Mouse (Mus musculus): ENCODE data around the gene Vangl2. TPM values are rescaled to one million over a fixed set of nuclear protein-coding genes. Genes with fewer than 3 reads are reported as not detected.

Vangl2 gene
- polyA plus RNA-seq, 1 experiment = 9.6 TPM

DNA sequence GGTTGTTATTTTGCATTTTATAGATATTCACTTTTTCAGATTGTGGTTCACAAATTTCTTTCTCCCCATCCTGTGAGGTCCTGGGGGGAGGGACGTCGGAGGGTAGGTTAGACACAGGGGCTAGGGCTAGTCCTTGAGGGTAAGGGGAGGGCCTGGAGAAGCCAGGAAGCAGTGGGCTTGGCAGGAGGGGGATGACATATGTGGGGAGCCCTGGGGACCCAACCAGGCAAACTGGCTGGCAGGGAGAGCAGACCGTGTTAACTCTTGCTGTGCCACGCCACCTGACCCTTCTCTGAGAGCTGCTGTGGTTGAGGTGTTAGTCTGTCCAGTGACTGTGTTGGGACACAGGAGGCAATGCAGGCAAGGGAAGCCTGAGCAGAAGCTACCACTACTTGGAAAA, 32.4 kb upstream of the Vangl2 start:
- no peaks in the 10 kb centered on the region for H3K4me1 ChIP-seq (ENCODE audit: control insufficient read depth, insufficient read depth, low read length)
- no peak overlapping the region for H3K4me3 ChIP-seq (replicated peaks; ENCODE audit: extremely low read depth, low read depth, low read length)
- TF ChIP-seq CTCF (IDR thresholded peaks at IDR 0.05; ENCODE audit: insufficient read depth, low read length) (no peak), POLR2A (IDR thresholded peaks at IDR 0.05; ENCODE audit: borderline replicate concordance, extremely low read depth, low read depth, low read length) (no peak)
- 57% methylated on average over 4 of the region's 4 CpGs for WGBS
- DNase-seq = no peak

DNA sequence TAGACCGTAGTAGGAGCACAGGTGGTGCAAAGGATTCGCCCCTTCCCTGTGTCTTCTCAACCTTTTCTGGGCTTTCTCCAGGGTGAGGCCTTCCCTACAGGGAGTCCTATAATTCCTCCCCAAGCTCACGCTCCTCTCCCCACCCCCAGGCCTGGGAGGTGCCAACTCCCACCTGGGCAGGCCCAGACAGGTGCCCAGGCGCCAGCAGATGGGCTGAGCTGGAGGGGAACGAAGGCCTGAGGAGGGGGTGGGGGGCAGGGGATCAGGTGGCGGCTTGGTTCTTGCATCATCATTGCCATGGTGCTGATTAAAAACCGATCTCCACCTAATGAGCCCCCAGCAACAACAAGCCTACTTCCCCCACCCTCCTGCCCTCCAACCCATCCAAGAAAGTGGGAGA, 30.6 kb upstream of the Vangl2 start:
- TF ChIP-seq POLR2A (IDR thresholded peaks at IDR 0.05; ENCODE audit: borderline replicate concordance, extremely low read depth, low read depth, low read length) (no peak), CTCF (IDR thresholded peaks at IDR 0.05; ENCODE audit: insufficient read depth, low read length) (no peak)
- no peak for DNase-seq
- Histone ChIP-seq H3K4me1 (ENCODE audit: control insufficient read depth, insufficient read depth, low read length) (no peaks in the 10 kb centered on the region), H3K4me3 (replicated peaks; ENCODE audit: extremely low read depth, low read depth, low read length) (no peak overlapping the region)
- WGBS = 78% methylated on average over 7 of the region's 7 CpGs

DNA sequence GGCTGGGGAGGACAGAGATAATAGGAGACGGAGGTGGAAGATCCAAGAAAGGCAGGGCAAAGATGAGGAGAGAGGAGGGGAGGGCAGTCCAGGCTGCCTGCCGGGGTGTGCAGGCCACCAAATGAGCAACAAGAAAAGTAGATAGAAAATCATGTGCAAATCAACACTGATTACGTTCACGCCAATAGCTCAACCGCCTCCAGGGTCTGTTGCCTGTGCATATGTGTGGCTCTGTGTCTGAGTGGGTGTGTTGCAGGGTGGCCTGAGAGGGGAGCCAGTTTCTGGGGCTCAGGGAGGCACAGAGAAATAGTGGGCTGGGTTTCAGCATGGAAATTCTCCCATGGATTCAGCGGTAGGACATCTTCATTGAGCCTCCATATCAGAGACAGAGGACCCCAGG, 30.1 kb upstream of the Vangl2 start:
- Histone ChIP-seq H3K4me3 (replicated peaks; ENCODE audit: extremely low read depth, low read depth, low read length) (no peak overlapping the region), H3K4me1 (ENCODE audit: control insufficient read depth, insufficient read depth, low read length) (no peaks in the 10 kb centered on the region)
- TF ChIP-seq CTCF (IDR thresholded peaks at IDR 0.05; ENCODE audit: insufficient read depth, low read length) = no peak
- no peak for TF ChIP-seq POLR2A (IDR thresholded peaks at IDR 0.05; ENCODE audit: borderline replicate concordance, extremely low read depth, low read depth, low read length)
- no peak for DNase-seq
- WGBS = 75% methylated on average over 6 of the region's 6 CpGs

DNA sequence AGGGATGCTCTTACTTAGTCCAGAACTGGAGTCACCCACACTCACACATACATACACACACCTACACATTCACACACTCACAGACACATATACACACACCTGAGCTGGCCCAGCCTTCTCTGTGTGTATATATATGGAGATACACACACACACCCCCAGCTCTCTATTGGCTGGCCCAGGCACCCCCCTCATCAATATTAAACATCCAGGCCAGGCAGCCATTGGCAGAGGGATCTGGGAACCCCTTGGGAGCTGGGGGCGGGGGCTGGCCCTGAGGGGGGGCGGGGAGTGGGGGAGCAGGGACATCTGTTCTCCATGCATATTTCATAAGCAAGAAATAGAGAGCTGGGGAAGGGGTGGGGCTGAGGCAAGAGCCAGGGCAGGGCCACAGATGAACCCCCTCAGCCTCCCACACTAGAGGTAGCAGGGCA, 29.3 kb upstream of the Vangl2 start, which contains the start of gene Nhlh1:
TSS of gene Nhlh1 (minus strand) at position 83 of the 431 bp plus-strand sequence.
- TF ChIP-seq CTCF (IDR thresholded peaks at IDR 0.05; ENCODE audit: insufficient read depth, low read length) (no peak), POLR2A (IDR thresholded peaks at IDR 0.05; ENCODE audit: borderline replicate concordance, extremely low read depth, low read depth, low read length) (no peak)
- no peaks in the 10 kb centered on the region for H3K4me1 ChIP-seq (ENCODE audit: control insufficient read depth, insufficient read depth, low read length)
- H3K4me3 ChIP-seq (replicated peaks; ENCODE audit: extremely low read depth, low read depth, low read length) = no peak within 1 kb of the TSS
- 52% methylated on average over 2 of the region's 2 CpGs for WGBS
- no peak for DNase-seq

DNA sequence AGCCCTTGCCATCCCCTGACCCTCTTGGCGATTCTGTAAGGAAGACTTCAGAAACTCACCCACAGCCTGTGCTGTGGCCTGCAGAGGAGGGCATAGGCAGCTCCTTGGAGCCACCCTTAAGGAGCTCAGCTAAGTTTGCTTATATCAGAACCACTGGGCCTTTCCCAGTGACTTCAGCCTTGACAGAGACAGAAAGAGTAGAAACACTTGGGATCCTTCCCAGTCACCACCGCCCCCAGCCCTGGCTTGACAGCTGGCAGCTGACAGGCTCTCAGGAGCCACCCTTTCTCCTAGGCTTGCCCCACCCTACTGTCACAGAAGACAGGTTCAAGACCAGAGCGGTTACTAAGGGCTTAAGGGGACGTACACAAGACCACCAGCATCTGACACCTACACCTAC, 28.0 kb upstream of the Vangl2 start:
- no peak for TF ChIP-seq CTCF (IDR thresholded peaks at IDR 0.05; ENCODE audit: insufficient read depth, low read length)
- TF ChIP-seq POLR2A (IDR thresholded peaks at IDR 0.05; ENCODE audit: borderline replicate concordance, extremely low read depth, low read depth, low read length) = no peak
- 65% methylated on average over 4 of the region's 4 CpGs for WGBS
- H3K4me3 ChIP-seq (replicated peaks; ENCODE audit: extremely low read depth, low read depth, low read length) = no peak overlapping the region
- no peaks in the 10 kb centered on the region for H3K4me1 ChIP-seq (ENCODE audit: control insufficient read depth, insufficient read depth, low read length)
- no peak for DNase-seq

DNA sequence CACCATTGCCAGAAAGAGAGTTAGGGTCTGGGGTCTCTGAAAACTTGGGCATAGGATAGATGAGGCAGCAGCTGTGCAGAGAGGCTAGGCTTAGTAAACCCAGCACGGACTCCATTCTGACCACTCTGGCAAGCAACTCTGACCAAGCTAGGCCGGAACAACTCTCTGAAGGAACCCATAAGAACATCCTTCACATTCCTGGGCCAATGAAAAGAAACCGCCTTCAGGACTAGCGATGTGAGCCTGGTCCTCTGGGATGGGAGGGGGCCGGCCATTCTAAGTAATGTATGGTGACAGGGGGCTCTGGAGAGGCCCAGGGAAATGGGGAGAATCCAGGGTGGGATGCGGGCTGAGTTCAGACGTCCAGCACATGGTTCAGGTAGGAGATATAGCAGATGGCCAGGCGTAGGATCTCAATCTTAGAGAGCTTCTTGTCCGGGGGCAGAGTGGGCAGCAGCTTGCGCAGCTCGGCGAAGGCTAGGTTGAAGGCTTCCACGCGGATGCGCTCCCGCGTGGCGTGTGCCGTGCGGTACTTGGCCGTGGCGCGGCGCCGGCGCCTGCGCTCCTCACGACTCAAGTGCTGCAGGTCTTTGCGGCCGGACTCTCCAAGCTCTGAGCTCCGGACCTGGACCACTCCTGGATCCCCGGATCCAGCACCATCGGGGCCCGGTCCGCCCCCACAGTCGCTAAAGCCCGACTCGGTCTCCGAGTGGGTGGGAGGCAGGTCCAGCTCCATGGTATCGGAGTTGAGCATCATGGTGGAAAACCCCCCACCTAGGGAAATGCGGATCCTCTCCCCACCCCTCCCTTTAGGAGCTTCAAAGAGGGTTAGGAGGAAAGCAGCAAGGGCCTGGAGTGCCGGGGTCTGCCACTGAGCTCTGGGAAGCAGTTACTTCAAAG, 25.5 kb upstream of the Vangl2 start:
- Histone ChIP-seq H3K4me1 (ENCODE audit: control insufficient read depth, insufficient read depth, low read length) (no peaks in the 10 kb centered on the region), H3K4me3 (replicated peaks; ENCODE audit: extremely low read depth, low read depth, low read length) (no peak overlapping the region)
- TF ChIP-seq POLR2A (IDR thresholded peaks at IDR 0.05; ENCODE audit: borderline replicate concordance, extremely low read depth, low read depth, low read length) = no peak
- TF ChIP-seq CTCF (IDR thresholded peaks at IDR 0.05; ENCODE audit: insufficient read depth, low read length) = no peak
- 6% methylated on average over 42 of the region's 42 CpGs for WGBS
- DNase-seq = no peak

DNA sequence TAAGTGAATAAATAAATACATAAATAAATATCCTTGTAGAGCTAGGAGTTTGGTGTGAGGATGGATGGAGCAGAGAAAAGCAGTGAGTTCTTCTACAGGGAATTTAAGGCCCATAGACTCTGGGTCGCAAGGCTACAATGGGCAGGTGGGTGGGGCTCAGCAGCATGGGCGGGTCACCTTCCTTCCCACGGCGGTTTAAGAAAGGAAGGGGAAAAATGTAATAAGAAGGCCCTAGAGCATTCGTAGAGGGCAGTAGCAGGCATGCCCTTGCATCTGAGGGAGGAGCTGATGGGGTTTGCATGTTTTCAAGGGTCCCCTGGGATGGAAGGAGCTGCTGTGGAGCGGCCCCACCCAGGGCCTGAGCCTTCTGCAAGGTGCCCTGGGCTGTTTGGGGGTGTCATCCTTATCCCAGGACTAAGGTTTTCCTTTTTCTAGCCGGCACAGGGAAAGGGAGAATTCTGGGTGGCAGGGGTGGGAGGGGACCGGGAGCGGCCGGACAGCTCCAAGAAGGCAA, 24.6 kb upstream of the Vangl2 start:
- H3K4me3 ChIP-seq (replicated peaks; ENCODE audit: extremely low read depth, low read depth, low read length) = no peak overlapping the region
- no peaks in the 10 kb centered on the region for H3K4me1 ChIP-seq (ENCODE audit: control insufficient read depth, insufficient read depth, low read length)
- no peak for DNase-seq
- no peak for TF ChIP-seq POLR2A (IDR thresholded peaks at IDR 0.05; ENCODE audit: borderline replicate concordance, extremely low read depth, low read depth, low read length)
- no peak for TF ChIP-seq CTCF (IDR thresholded peaks at IDR 0.05; ENCODE audit: insufficient read depth, low read length)
- WGBS = 19% methylated on average over 10 of the region's 10 CpGs

DNA sequence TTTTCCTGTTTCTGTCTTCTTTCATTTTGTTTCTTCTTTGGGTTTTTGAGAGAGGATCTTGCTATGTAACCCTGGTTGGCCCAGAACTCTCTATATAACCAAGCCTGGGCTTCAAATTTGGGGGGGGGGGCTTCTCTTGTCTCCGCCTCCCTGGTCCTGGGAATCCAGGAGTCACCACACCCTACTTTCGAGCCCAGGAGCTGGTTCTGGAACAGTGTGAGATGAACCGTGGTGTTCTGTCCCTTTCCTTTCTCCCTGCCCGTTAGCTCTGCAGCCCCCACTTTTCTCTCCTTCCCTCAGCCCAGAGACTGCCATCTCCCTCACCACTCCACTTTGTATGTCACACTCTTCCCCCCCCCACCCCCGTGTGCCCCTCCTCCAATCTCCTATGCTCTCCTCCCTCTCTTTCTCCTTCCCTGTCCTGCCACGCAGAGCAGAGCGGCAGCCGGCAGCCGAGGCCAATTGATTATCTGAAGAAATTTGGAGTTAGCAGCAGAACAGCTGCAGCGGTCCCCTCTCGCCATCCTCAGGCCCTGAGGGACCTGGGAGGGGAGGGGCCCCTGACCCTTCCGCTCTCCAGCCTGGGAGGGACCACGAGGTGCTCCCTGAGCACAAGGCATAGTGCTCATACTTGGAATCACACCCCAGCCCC, 21.0 kb upstream of the Vangl2 start:
- WGBS = 45% methylated on average over 13 of the region's 13 CpGs
- no peak overlapping the region for H3K4me3 ChIP-seq (replicated peaks; ENCODE audit: extremely low read depth, low read depth, low read length)
- no peak for TF ChIP-seq CTCF (IDR thresholded peaks at IDR 0.05; ENCODE audit: insufficient read depth, low read length)
- TF ChIP-seq POLR2A (IDR thresholded peaks at IDR 0.05; ENCODE audit: borderline replicate concordance, extremely low read depth, low read depth, low read length) = no peak
- no peaks in the 10 kb centered on the region for H3K4me1 ChIP-seq (ENCODE audit: control insufficient read depth, insufficient read depth, low read length)
- no peak for DNase-seq

DNA sequence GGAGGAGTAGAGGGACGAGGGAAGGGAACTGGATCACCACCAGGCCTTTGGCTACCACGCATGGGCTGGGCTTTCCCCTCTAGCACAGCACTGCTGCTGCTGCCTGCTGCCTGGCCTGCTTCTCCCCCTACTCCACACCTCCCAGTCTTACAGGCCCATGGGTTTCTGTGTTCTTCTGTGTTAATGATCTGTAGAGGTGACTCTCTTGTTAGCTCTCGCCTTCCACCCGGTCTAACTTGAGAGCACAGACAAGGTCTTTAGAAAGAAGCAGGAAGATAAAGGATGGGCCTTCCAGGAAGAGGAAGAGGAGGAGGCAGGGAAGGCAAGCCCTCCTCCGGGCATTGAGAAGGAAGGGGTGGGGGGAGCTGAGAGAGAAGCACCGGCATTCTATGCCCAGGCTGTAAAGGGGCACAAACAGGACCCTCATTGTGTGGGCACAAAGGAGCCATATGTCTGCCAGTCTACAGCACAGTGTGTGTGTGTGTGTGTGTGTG, 20.0 kb upstream of the Vangl2 start:
- Histone ChIP-seq H3K4me3 (replicated peaks; ENCODE audit: extremely low read depth, low read depth, low read length) (peak overlapping the region; percentile 56), H3K4me1 (ENCODE audit: control insufficient read depth, insufficient read depth, low read length) (no peaks in the 10 kb centered on the region)
- WGBS = 28% methylated on average over 6 of the region's 6 CpGs
- no peak for DNase-seq
- TF ChIP-seq POLR2A (IDR thresholded peaks at IDR 0.05; ENCODE audit: borderline replicate concordance, extremely low read depth, low read depth, low read length) (peak; percentile 33; the same call in 1 of the 2 replicates), CTCF (IDR thresholded peaks at IDR 0.05; ENCODE audit: insufficient read depth, low read length) (no peak)
